Mouse (Mus musculus) naive thymus-derived CD4-positive, alpha-beta T cell, adult 2 months (primary cell): ENCODE results near the gene Snx27.

Experiments used
- DNase-seq: peaks from one replicate; pipeline ENCODE4 v3.0.0-alpha.2; 2011; ENCODE audit warnings: low read depth

The Snx27 gene

DNA sequence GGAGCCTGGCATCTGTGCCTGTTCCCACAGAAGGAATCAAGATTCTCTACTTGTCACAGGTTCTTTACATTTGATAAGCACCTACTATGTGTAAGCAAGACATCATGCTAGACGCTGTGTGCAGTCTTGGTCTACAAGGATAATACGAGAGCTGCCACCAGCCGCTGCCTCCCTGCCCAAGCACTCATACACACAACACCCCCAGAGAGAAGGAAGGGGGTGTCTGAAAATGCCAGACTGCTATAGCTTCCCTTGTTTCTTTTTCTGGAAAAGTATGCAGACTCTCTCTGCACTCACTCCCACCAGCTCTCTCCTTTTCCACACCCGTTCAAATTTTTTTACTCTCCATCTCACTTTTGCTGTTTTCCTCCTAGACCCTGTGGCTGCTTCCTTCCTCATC is 105.1 kb downstream of the Snx27 start:
- no peak for DNase-seq

- DNase-seq, result no peak
Measured at GRCm38 (mm10) chr3:94476301-94477035, 106.0 kb downstream of the Snx27 start.

GRCm38 (mm10) chr3:94473567-94474232 is 108.8 kb downstream of the Snx27 start:
- no peak for DNase-seq

GRCm38 (mm10) chr3:94473115-94473505 is 109.4 kb downstream of the Snx27 start:
- no peak for DNase-seq

DNA sequence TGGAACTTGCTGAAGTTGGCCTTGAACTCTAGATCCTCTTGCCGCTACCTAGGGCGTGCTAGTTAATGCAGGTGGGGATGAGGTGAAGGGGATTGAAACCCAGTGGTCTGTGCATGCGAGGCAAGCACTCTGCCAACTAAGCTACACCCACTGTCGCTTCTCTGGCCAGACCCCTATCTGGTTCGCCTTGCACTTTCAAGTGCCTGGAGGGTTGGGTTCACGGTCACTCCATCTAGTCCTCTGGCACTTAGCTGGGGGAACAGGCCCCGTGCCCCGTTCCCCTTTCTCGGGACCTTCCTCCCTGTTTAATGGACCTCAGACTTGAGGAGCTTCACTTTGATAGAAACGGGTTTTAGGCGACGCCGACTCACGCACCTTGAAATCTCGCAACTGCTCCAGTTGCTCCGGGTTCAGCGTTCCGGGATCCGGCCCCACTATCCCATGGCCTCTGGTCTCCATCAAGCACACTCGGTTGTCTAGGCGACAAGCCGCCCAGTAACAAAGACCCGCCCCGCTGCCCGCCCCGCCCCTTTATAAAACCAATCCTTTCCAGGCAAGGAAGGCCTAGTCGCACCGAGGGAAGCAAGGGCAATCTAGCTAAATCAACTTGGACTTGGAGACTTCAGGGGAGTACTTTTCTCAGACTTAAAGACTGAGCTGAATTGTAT is 109.9 kb downstream of the Snx27 start:
- no peak for DNase-seq

DNA sequence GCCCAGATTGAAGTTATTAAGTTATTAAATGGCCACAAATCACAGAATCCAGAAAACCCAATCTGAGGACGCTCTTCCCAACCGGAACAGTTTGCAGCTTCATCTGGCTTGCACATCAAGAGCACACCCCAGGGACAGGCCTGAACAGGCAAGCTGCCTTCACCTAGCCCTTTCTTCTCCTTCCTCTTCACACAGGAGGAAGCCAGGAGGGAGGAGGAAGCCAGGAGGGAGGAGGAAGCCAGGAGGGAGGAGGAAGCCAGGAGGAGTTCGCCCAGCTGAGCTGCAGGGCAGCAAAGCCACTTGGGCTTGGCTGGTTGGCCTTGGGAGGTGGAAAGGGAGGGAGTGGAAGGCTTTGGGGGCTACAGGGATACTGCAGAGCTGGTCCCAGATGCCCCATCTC is 113.6 kb downstream of the Snx27 start:
- DNase-seq, result no peak

DNA sequence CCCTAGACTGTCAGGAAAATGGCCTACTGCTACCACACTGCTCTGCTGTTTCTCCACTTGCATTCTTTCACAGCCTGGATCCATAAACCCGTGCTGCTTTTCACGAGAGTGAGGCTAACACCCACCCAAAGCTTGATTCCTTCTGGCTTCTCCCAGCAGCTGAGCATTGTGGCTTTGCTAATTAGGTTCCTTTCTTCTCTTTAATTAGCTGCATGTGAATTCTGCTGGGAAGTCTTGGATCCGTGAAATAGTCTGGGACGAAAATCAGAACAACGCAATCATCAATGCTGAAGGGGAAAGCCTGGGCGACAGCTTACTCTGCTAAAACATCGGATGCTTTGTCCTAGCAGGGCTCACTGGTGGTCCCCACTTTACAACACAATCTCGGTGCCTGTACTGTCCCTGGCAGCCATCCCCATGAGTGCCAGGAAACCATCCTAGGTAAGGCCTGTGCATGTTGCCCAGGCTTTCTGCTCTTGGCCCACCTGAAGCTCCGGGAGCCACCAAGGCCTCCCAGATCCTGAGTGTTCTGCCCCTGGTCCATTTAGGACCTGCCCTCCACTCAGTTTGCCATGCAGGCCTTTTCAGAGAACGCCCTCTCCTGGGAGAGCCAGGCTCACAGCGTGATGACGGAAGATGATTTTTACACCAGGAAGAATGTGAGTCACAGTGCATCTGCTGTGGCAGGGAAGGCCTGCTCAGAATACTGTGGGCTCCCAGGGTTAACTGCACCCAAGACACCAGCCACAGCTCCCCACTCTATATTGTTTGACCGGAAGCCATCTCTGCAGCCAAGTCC is 116.7 kb downstream of the Snx27 start:
- no peak for DNase-seq

GRCm38 (mm10) chr3:94463926-94464578 is 118.5 kb downstream of the Snx27 start:
- DNase-seq, result no peak

DNA sequence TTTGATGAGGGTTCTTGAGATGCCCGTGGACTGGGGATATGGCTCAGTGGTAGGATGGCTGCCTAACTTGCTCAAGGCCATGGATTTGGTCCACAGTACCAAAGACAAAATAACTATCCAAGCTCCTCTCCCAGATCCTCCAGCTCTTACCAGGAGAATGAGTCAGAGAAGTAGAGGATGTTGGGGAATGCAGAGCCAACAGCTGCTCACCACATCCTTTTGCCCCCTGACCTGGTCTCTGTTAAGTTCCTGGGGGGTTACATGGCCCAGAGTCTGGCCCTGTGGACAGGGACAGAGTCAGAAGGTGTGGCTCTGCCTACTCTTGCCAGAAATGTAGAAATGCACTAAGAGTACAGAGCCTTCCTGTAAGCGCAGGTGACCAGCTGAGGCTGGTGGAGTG is 122.7 kb downstream of the Snx27 start:
- no peak for DNase-seq

GRCm38 (mm10) chr3:94457055-94457454 is 125.5 kb downstream of the Snx27 start:
- DNase-seq, result no peak

- DNase-seq, result peak; percentile 83
Measured at GRCm38 (mm10) chr3:94456529-94457000, 126.0 kb downstream of the Snx27 start.

DNA sequence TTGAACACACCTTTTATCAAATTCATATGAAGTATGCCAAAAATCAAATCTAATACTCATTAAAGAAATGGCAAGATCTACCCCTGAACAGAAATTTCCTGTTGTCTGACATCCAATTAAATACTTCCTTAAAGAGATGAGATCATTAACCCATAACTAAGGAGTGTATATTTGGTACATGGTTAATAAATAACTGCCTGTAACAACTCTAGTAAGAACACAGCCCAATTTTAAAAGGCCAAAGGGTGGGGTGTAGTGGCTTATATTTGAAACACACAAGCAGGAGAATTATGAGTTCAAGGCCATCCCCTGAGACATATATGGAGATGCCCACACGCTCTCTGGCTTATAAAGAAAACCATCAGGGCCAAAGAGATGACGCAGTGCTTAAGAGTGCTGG is 133.1 kb downstream of the Snx27 start:
- DNase-seq, result no peak
